Mouse (Mus musculus) limb, embryonic 12.5 days (tissue): Measurements from ENCODE around the gene Selplg. TPM values are rescaled to one million over a fixed set of nuclear protein-coding genes. Genes with fewer than 3 reads are reported as not detected.
A peak's percentile ranks its signal among the peaks of the same experiment; 100 is the strongest.

Source experiments
- ATAC-seq: fragments of 200-750 bp; cut with Nextera tagmentation; 2 replicates; pipeline ENCODE4 v1.8.0; 2017; ENCODE audit warnings: low read depth, moderate TSS enrichment; ENCODE audit not compliant: insufficient number of reproducible peaks, insufficient read depth, low FRiP score, low TSS enrichment
- H3K27ac ChIP-seq: fragments of 300-500 bp; sonication (generic); 2 replicates; pipeline ENCODE4 v1.5.1; 2016; ENCODE audit warnings: mild to moderate bottlenecking, moderate library complexity
- H3K27me3 ChIP-seq: fragments of 300-500 bp; sonication (generic); 2 replicates; pipeline ENCODE4 v1.6.1; 2016; ENCODE audit warnings: mild to moderate bottlenecking, moderate library complexity
- H3K36me3 ChIP-seq: fragments of 300-500 bp; sonication (generic); 2 replicates; pipeline ENCODE4 v1.6.1; 2016; ENCODE audit warnings: mild to moderate bottlenecking, moderate library complexity
- H3K4me1 ChIP-seq: fragments of 300-500 bp; sonication (generic); replicated peaks from 2 replicates; pipeline ENCODE4 v1.6.1; 2016
- H3K4me2 ChIP-seq: fragments of 300-500 bp; sonication (generic); 2 replicates; pipeline ENCODE4 v1.6.1; 2016; ENCODE audit warnings: mild to moderate bottlenecking, moderate library complexity
- H3K4me3 ChIP-seq: fragments of 300-500 bp; sonication (generic); replicated peaks from 2 replicates; pipeline ENCODE4 v1.5.1; 2016; ENCODE audit warnings: mild to moderate bottlenecking
- H3K9ac ChIP-seq: fragments of 300-500 bp; sonication (generic); replicated peaks from 2 replicates; pipeline ENCODE4 v1.6.1; 2016; ENCODE audit warnings: mild to moderate bottlenecking, moderate library complexity
- H3K9me3 ChIP-seq: fragments of 300-500 bp; sonication (generic); 2 replicates; pipeline ENCODE4 v1.6.1; 2016; ENCODE audit warnings: mild to moderate bottlenecking, moderate library complexity
- WGBS: fragments of 180-500 bp; shearing (Covaris S2); methylation state at CpG from one replicate; pipeline ENCODE4 v1.1.7; 2016; 5-methylcytosine and 5-hydroxymethylcytosine counted together
- polyA plus RNA-seq: library from polyadenylated mRNA; unstranded; fragments of >200 nt; fragmentation: Nextera tagmentation; extraction: Ambion mirVana; gene quantifications from 2 replicates; pipeline ENCODE4 v1.2.1, GENCODE M21; 2016

Selplg gene
- polyA plus RNA-seq: 1.4 and 1.8 TPM in 2 replicates

GRCm38 (mm10) chr5:113832490-113832901 is at the start of gene Selplg:
Selplg (minus strand) TSS chr5:113832644.
- Histone ChIP-seq H3K4me1 (peaks cover 5% of the 10 kb centered on the region), H3K4me2 (no peak within 1 kb of the TSS), H3K36me3 (no peaks in the 10 kb centered on the region), H3K27me3 (no peaks in the 10 kb centered on the region), H3K27ac (peak within 1 kb of the TSS; percentile 9; the same call in 1 of the 2 replicates), H3K9me3 (no peaks in the 10 kb centered on the region), H3K9ac (no peak within 1 kb of the TSS), H3K4me3 (no peak within 1 kb of the TSS)
- ATAC-seq: no peak
- WGBS: 32% methylated on average over 8 of the region's 8 CpGs

- Histone ChIP-seq H3K27me3 (no peaks in the 10 kb centered on the region), H3K27ac (no peak overlapping the region), H3K9me3 (no peaks in the 10 kb centered on the region), H3K4me1 (peaks cover 18% of the 10 kb centered on the region), H3K4me3 (no peak overlapping the region), H3K9ac (no peak overlapping the region), H3K36me3 (peaks cover 40% of the 10 kb centered on the region), H3K4me2 (no peak overlapping the region)
- no peak for ATAC-seq
- WGBS: 92% methylated on average over 14 of the region's 14 CpGs
Observed at GRCm38 (mm10) chr5:113881136-113881535, 48.7 kb upstream of the Selplg start.

GRCm38 (mm10) chr5:113878943-113879617 is 46.6 kb upstream of the Selplg start:
- H3K9ac ChIP-seq: no peak overlapping the region
- WGBS: 91% methylated on average over 17 of the region's 17 CpGs
- no peaks in the 10 kb centered on the region for H3K9me3 ChIP-seq
- H3K27ac ChIP-seq: no peak overlapping the region
- peaks cover 56% of the 10 kb centered on the region for H3K36me3 ChIP-seq
- no peak overlapping the region for H3K4me2 ChIP-seq
- H3K4me3 ChIP-seq: no peak overlapping the region
- peaks cover 34% of the 10 kb centered on the region for H3K4me1 ChIP-seq
- no peak for ATAC-seq
- H3K27me3 ChIP-seq: no peaks in the 10 kb centered on the region

GRCm38 (mm10) chr5:113877565-113877964 is 45.1 kb upstream of the Selplg start:
- H3K36me3 ChIP-seq: peaks cover 56% of the 10 kb centered on the region
- H3K4me3 ChIP-seq: no peak overlapping the region
- peaks cover 37% of the 10 kb centered on the region for H3K4me1 ChIP-seq

GRCm38 (mm10) chr5:113876176-113876575 is 43.7 kb upstream of the Selplg start:
- no peak overlapping the region for H3K27ac ChIP-seq
- peaks cover 48% of the 10 kb centered on the region for H3K36me3 ChIP-seq
- no peak overlapping the region for H3K9ac ChIP-seq
- no peaks in the 10 kb centered on the region for H3K9me3 ChIP-seq
- H3K4me1 ChIP-seq: peaks cover 45% of the 10 kb centered on the region
- H3K4me3 ChIP-seq: no peak overlapping the region
- H3K27me3 ChIP-seq: no peaks in the 10 kb centered on the region
- no peak for ATAC-seq
- WGBS: 94% methylated on average over 7 of the region's 7 CpGs
- H3K4me2 ChIP-seq: no peak overlapping the region

More at GRCm38 (mm10) chr5:113877565-113877964, 45.1 kb upstream of the Selplg start:
- Histone ChIP-seq H3K27ac (no peak overlapping the region), H3K4me2 (no peak overlapping the region), H3K9ac (no peak overlapping the region), H3K27me3 (no peaks in the 10 kb centered on the region), H3K9me3 (no peaks in the 10 kb centered on the region)
- no peak for ATAC-seq
- 70% methylated on average over 3 of the region's 3 CpGs for WGBS

- Histone ChIP-seq H3K4me3 (no peak overlapping the region), H3K9me3 (no peaks in the 10 kb centered on the region), H3K27me3 (no peaks in the 10 kb centered on the region), H3K9ac (no peak overlapping the region), H3K27ac (no peak overlapping the region), H3K36me3 (peaks cover 43% of the 10 kb centered on the region), H3K4me1 (peaks cover 50% of the 10 kb centered on the region), H3K4me2 (no peak overlapping the region)
- ATAC-seq: no peak
- 87% methylated on average over 4 of the region's 4 CpGs for WGBS
Observed at GRCm38 (mm10) chr5:113875625-113876024, 43.2 kb upstream of the Selplg start.

- Histone ChIP-seq H3K4me3 (peak overlapping the region; percentile 11; the same call in 1 of the 2 replicates), H3K27ac (peak overlapping the region; percentile 85), H3K27me3 (no peaks in the 10 kb centered on the region), H3K9ac (peak overlapping the region; percentile 51; the same call in 1 of the 2 replicates), H3K4me2 (peak overlapping the region; percentile 40), H3K36me3 (peaks cover 30% of the 10 kb centered on the region), H3K4me1 (peaks cover 63% of the 10 kb centered on the region), H3K9me3 (no peaks in the 10 kb centered on the region)
- no peak for ATAC-seq
- 67% methylated on average over 19 of the region's 19 CpGs for whole genome bisulfite sequencing
Observed at GRCm38 (mm10) chr5:113874063-113875024, 41.9 kb upstream of the Selplg start.

- ATAC-seq: peak; percentile 78
- Histone ChIP-seq H3K27ac (peak overlapping the region; percentile 85), H3K27me3 (no peaks in the 10 kb centered on the region), H3K4me1 (peaks cover 74% of the 10 kb centered on the region), H3K4me2 (peak overlapping the region; percentile 40), H3K9ac (peak overlapping the region; percentile 51), H3K9me3 (no peaks in the 10 kb centered on the region), H3K36me3 (peaks cover 24% of the 10 kb centered on the region; the same call in 1 of the 2 replicates), H3K4me3 (peak overlapping the region; percentile 11)
- 7% methylated on average over 13 of the region's 15 CpGs for WGBS
Observed at GRCm38 (mm10) chr5:113872936-113873912, 40.8 kb upstream of the Selplg start.

GRCm38 (mm10) chr5:113871903-113872548 is 39.6 kb upstream of the Selplg start:
- no peak overlapping the region for H3K9ac ChIP-seq
- 81% methylated on average over 7 of the region's 7 CpGs for WGBS
- peaks cover 24% of the 10 kb centered on the region; the same call in 1 of the 2 replicates for H3K36me3 ChIP-seq
- H3K27me3 ChIP-seq: no peaks in the 10 kb centered on the region
- ATAC-seq: no peak
- H3K4me2 ChIP-seq: no peak overlapping the region
- H3K9me3 ChIP-seq: no peaks in the 10 kb centered on the region
- H3K4me3 ChIP-seq: no peak overlapping the region
- peaks cover 75% of the 10 kb centered on the region for H3K4me1 ChIP-seq
- H3K27ac ChIP-seq: peak overlapping the region; percentile 85
